Mouse (Mus musculus): ENCODE measurements around the gene Fam208a.

Gene Fam208a

GRCm38 (mm10) chr14:27422301-27422700, 6.3 kb upstream of the Fam208a start:
- no peak for DNase-seq

GRCm38 (mm10) chr14:27428973-27429711, 508 bp downstream of the Fam208a start:
- DNase-seq, result peak; percentile 78

GRCm38 (mm10) chr14:27430280-27430679, 1.6 kb downstream of the Fam208a start:
- no peak for DNase-seq

- DNase-seq, result no peak
These were observed 3.4 kb downstream of the Fam208a start for GRCm38 (mm10) chr14:27432064-27432463.

GRCm38 (mm10) chr14:27436116-27436515, 7.5 kb downstream of the Fam208a start:
- no peak for DNase-seq

GRCm38 (mm10) chr14:27436826-27437225, 8.2 kb downstream of the Fam208a start:
- DNase-seq, result no peak

- DNase-seq, result peak; percentile 18
These were observed 12.3 kb downstream of the Fam208a start for GRCm38 (mm10) chr14:27440921-27441320.

- no peak for DNase-seq
These were observed 16.2 kb downstream of the Fam208a start for GRCm38 (mm10) chr14:27444851-27445281.

GRCm38 (mm10) chr14:27446963-27447362, 18.3 kb downstream of the Fam208a start:
- DNase-seq, result no peak

GRCm38 (mm10) chr14:27491399-27491798, 62.8 kb downstream of the Fam208a start:
- DNase-seq, result no peak

- no peak for DNase-seq
These were observed 64.9 kb downstream of the Fam208a start for GRCm38 (mm10) chr14:27493516-27493915.

GRCm38 (mm10) chr14:27501096-27501495, 72.5 kb downstream of the Fam208a start:
- DNase-seq, result no peak

GRCm38 (mm10) chr14:27507894-27508643, 79.4 kb downstream of the Fam208a start, which contains the start of gene Ccdc66:
Gene Ccdc66, minus strand, starts transcription at chr14:27508460.
- peak; percentile 100 for DNase-seq

GRCm38 (mm10) chr14:27508644-27509301, 80.1 kb downstream of the Fam208a start:
- no peak for DNase-seq

GRCm38 (mm10) chr14:27524541-27524940, 95.9 kb downstream of the Fam208a start:
- DNase-seq, result no peak
